In genomic region chr6:125379781-125380180, GRCm38 (mm10) we compare ENCODE assay signal across 8 mouse cellular contexts. TPM values are rescaled to one million over a fixed set of nuclear protein-coding genes. Genes with fewer than 3 reads are reported as not detected.
DNase-seq lines count a peak whose midpoint lies in the region; ATAC-seq and TF ChIP-seq lines count a peak whose summit lies in the region.

No protein-coding gene starts in this region.

- peak overlapping the region; percentile 19 for H3K9ac ChIP-seq in heart, embryonic 13.5 days
- no peak overlapping the region for H3K9ac ChIP-seq in embryonic facial prominence, embryonic 12.5 days
- H3K9ac ChIP-seq in intestine, postnatal 0 days (ENCODE audit: low read depth, low read length): peak overlapping the region; percentile 62
- H3K9ac ChIP-seq in midbrain, embryonic 12.5 days (replicated peaks): no peak overlapping the region

- H3K4me2 ChIP-seq in heart, embryonic 13.5 days: peak overlapping the region; percentile 73
- H3K4me2 ChIP-seq in embryonic facial prominence, embryonic 12.5 days (replicated peaks): peak overlapping the region; percentile 65
- peak overlapping the region; percentile 83 for H3K4me2 ChIP-seq in intestine, postnatal 0 days (replicated peaks; ENCODE audit: low read depth)
- peak overlapping the region; percentile 54 for H3K4me2 ChIP-seq in midbrain, embryonic 12.5 days (replicated peaks)

- peaks cover 94% of the 10 kb centered on the region for H3K27me3 ChIP-seq in heart, embryonic 13.5 days (replicated peaks)
- H3K27me3 ChIP-seq in embryonic facial prominence, embryonic 12.5 days: peaks cover 63% of the 10 kb centered on the region
- no peaks in the 10 kb centered on the region for H3K27me3 ChIP-seq in intestine, postnatal 0 days (replicated peaks; ENCODE audit: control insufficient read depth, insufficient read depth, low read length)
- peaks cover 70% of the 10 kb centered on the region for H3K27me3 ChIP-seq in midbrain, embryonic 12.5 days

- H3K4me3 ChIP-seq in heart, embryonic 13.5 days: peak overlapping the region; percentile 46
- H3K4me3 ChIP-seq in embryonic facial prominence, embryonic 12.5 days: peak overlapping the region; percentile 35
- peak overlapping the region; percentile 64 for H3K4me3 ChIP-seq in intestine, postnatal 0 days (ENCODE audit: low read depth, low read length)
- H3K4me3 ChIP-seq in midbrain, embryonic 12.5 days: peak overlapping the region; percentile 37

- no peak overlapping the region for H3K27ac ChIP-seq in heart, embryonic 13.5 days (replicated peaks)
- H3K27ac ChIP-seq in embryonic facial prominence, embryonic 12.5 days: no peak overlapping the region
- peak overlapping the region; percentile 93 for H3K27ac ChIP-seq in intestine, postnatal 0 days (ENCODE audit: low read depth, low read length)
- H3K27ac ChIP-seq in midbrain, embryonic 12.5 days (replicated peaks): no peak overlapping the region

- 3% methylated on average over 9 of the region's 9 CpGs for WGBS in heart, embryonic 13.5 days
- 4% methylated on average over 9 of the region's 9 CpGs for WGBS in embryonic facial prominence, embryonic 12.5 days
- WGBS in intestine, postnatal 0 days: 15% methylated on average over 9 of the region's 9 CpGs
- WGBS in midbrain, embryonic 12.5 days: 2% methylated on average over 9 of the region's 9 CpGs

- DNase-seq in heart, adult 18-20 months: no peak
- DNase-seq in left cerebral cortex, postnatal 10 days (ENCODE audit: extremely low spot score in 1 of 2, low spot score in 2 of 2): no peak
- DNase-seq in thymus, adult 18-20 months: no peak

- no peaks in the 10 kb centered on the region for H3K36me3 ChIP-seq in heart, embryonic 13.5 days
- no peaks in the 10 kb centered on the region for H3K36me3 ChIP-seq in embryonic facial prominence, embryonic 12.5 days
- peaks cover 17% of the 10 kb centered on the region; the same call in 1 of the 2 replicates for H3K36me3 ChIP-seq in intestine, postnatal 0 days (ENCODE audit: control insufficient read depth, insufficient read depth)
- no peaks in the 10 kb centered on the region for H3K36me3 ChIP-seq in midbrain, embryonic 12.5 days

- peaks cover 37% of the 10 kb centered on the region for H3K4me1 ChIP-seq in heart, embryonic 13.5 days
- peaks cover 25% of the 10 kb centered on the region for H3K4me1 ChIP-seq in embryonic facial prominence, embryonic 12.5 days
- H3K4me1 ChIP-seq in intestine, postnatal 0 days (replicated peaks; ENCODE audit: control insufficient read depth, insufficient read depth, low read length): peaks cover 17% of the 10 kb centered on the region; the same call in 1 of the 2 replicates
- H3K4me1 ChIP-seq in midbrain, embryonic 12.5 days: peaks cover 18% of the 10 kb centered on the region

- no peak for TF ChIP-seq CTCF in intestine, postnatal 0 days (IDR thresholded peaks at IDR 0.05; ENCODE audit: low read depth)

- H3K9me3 ChIP-seq in heart, embryonic 13.5 days: no peaks in the 10 kb centered on the region
- H3K9me3 ChIP-seq in embryonic facial prominence, embryonic 12.5 days: no peaks in the 10 kb centered on the region
- no peaks in the 10 kb centered on the region for H3K9me3 ChIP-seq in intestine, postnatal 0 days (ENCODE audit: control insufficient read depth)
- no peaks in the 10 kb centered on the region for H3K9me3 ChIP-seq in midbrain, embryonic 12.5 days

- no peak for ATAC-seq in heart, embryonic 13.5 days (ENCODE audit: extremely low read depth, insufficient number of reproducible peaks, low FRiP score, low TSS enrichment)
- ATAC-seq in embryonic facial prominence, embryonic 12.5 days (ENCODE audit: insufficient number of reproducible peaks, insufficient read depth, low FRiP score, low TSS enrichment): no peak
- ATAC-seq in intestine, postnatal 0 days: peak; percentile 20
- ATAC-seq in midbrain, embryonic 12.5 days (ENCODE audit: low FRiP score, low read depth): no peak
- no peak for ATAC-seq in monocyte, adult 5-6 weeks (replicated peaks; ENCODE audit: insufficient number of reproducible peaks, low FRiP score, low TSS enrichment, poor library complexity, severe bottlenecking)

- intact Hi-C loops in left cerebral cortex, postnatal 10 days (cut with DNase I): no loop called here

RNA-seq across cellular contexts. Expression of gene Plekhg6, which starts 0.8 kb away (rescaled TPM):
- 0.10 and 0.11 TPM in 2 replicates for polyA plus RNA-seq in heart, embryonic 13.5 days (2015; fragmentation: Nextera tagmentation; extraction: Ambion mirVana)
- total RNA-seq in heart, adult 18-20 months (2021): not detected
- polyA plus RNA-seq in embryonic facial prominence, embryonic 12.5 days (2016; fragmentation: Nextera tagmentation; extraction: Ambion mirVana): 0.34 and 0.47 TPM in 2 replicates
- polyA plus RNA-seq in intestine, postnatal 0 days (2015; fragmentation: Nextera tagmentation; extraction: Ambion mirVana): 31.4 and 37.0 TPM in 2 replicates
- 0.05 and 0.17 TPM in 2 replicates for polyA plus RNA-seq in midbrain, embryonic 12.5 days (2016; fragmentation: Nextera tagmentation; extraction: Ambion mirVana)
- total RNA-seq in left cerebral cortex, postnatal 10 days (2021): under 1 TPM; 0.14 to 0.24 TPM
- not detected in 3 replicates for total RNA-seq in monocyte, adult 5-6 weeks (2017)

RNA-seq across cellular contexts. Expression of gene Tnfrsf1a, which starts 30.6 kb away (rescaled TPM):
- 39.0 and 43.8 TPM in 2 replicates for polyA plus RNA-seq in heart, embryonic 13.5 days (2015; fragmentation: Nextera tagmentation; extraction: Ambion mirVana)
- 10 to 100 TPM; 47.5 to 50.8 TPM for total RNA-seq in heart, adult 18-20 months (2021)
- polyA plus RNA-seq in embryonic facial prominence, embryonic 12.5 days (2016; fragmentation: Nextera tagmentation; extraction: Ambion mirVana): 49.4 and 51.9 TPM in 2 replicates
- polyA plus RNA-seq in intestine, postnatal 0 days (2015; fragmentation: Nextera tagmentation; extraction: Ambion mirVana): 108 and 109 TPM in 2 replicates
- polyA plus RNA-seq in midbrain, embryonic 12.5 days (2016; fragmentation: Nextera tagmentation; extraction: Ambion mirVana): 17.7 and 22.8 TPM in 2 replicates
- total RNA-seq in left cerebral cortex, postnatal 10 days (2021): 10 to 100 TPM in 1 of 2 experiments, 1 to 10 TPM in 1; 9.4 to 11.8 TPM
- total RNA-seq in monocyte, adult 5-6 weeks (2017): 101 to 111 TPM (median 103 TPM) in 3 replicates

RNA-seq across cellular contexts. Expression of gene Scnn1a, which starts 59.3 kb away (rescaled TPM):
- polyA plus RNA-seq in heart, embryonic 13.5 days (2015; fragmentation: Nextera tagmentation; extraction: Ambion mirVana): 0.63 and 0.69 TPM in 2 replicates
- total RNA-seq in heart, adult 18-20 months (2021): 1 to 10 TPM in 1 of 2 experiments, under 1 TPM in 1; 0.47 to 1.3 TPM
- 0.52 and 1.1 TPM in 2 replicates for polyA plus RNA-seq in embryonic facial prominence, embryonic 12.5 days (2016; fragmentation: Nextera tagmentation; extraction: Ambion mirVana)
- 16.9 and 19.0 TPM in 2 replicates for polyA plus RNA-seq in intestine, postnatal 0 days (2015; fragmentation: Nextera tagmentation; extraction: Ambion mirVana)
- polyA plus RNA-seq in midbrain, embryonic 12.5 days (2016; fragmentation: Nextera tagmentation; extraction: Ambion mirVana): 0.41 and 0.43 TPM in 2 replicates
- total RNA-seq in left cerebral cortex, postnatal 10 days (2021): 1 to 10 TPM; 2.0 to 2.3 TPM
- total RNA-seq in monocyte, adult 5-6 weeks (2017): 3.1 to 6.4 TPM (median 5.9 TPM) in 3 replicates

Comparison
In these comparisons a context has a peak if more than half of its experiments do, and no peak if none do; other contexts are left out.
1. H3K9ac ChIP-seq: peak in heart, embryonic 13.5 days (single experiment) and intestine, postnatal 0 days (single experiment); none in embryonic facial prominence, embryonic 12.5 days (single experiment) and midbrain, embryonic 12.5 days (single experiment).
2. RNA of gene Plekhg6, which starts 0.8 kb away (polyA plus RNA-seq): 31.4 to 37.0 TPM in intestine, postnatal 0 days; 0.34 to 0.47 TPM in embryonic facial prominence, embryonic 12.5 days, 0.10 to 0.11 TPM in heart, embryonic 13.5 days and 0.05 to 0.17 TPM in midbrain, embryonic 12.5 days; every median in the first group is over 10 times any median in the second.
3. Peak in every context shown above with its lines, with median percentiles within 50 percentile points of each other: H3K4me2 ChIP-seq and H3K4me3 ChIP-seq.